Mouse (Mus musculus): ENCODE results near the gene Palm2.
"Not testable (repeated sequence)": the region's sequence is repeated elsewhere in the genome, so short reads cannot be mapped to it uniquely, and the experiment has no call there.

The Palm2 gene

GRCm38 (mm10) chr4:57433941-57434704 is at the start of gene Palm2:
Gene Palm2, plus strand, starts transcription at chr4:57434247.
- peak; percentile 72 for DNase-seq (ENCODE audit: low spot score)

- no peak for DNase-seq (ENCODE audit: low spot score)
These were observed 49.7 kb upstream of the Palm2 start for GRCm38 (mm10) chr4:57384355-57384754.

- DNase-seq (ENCODE audit: low spot score): no peak
These were observed 42.9 kb upstream of the Palm2 start for GRCm38 (mm10) chr4:57391103-57391502.

GRCm38 (mm10) chr4:57396414-57396813 is 37.6 kb upstream of the Palm2 start:
- DNase-seq (ENCODE audit: low spot score): no peak

GRCm38 (mm10) chr4:57412385-57412784 is 21.7 kb upstream of the Palm2 start:
- DNase-seq (ENCODE audit: low spot score): not testable (repeated sequence)

- no peak for DNase-seq (ENCODE audit: low spot score)
These were observed 21.0 kb upstream of the Palm2 start for GRCm38 (mm10) chr4:57413016-57413415.

- DNase-seq (ENCODE audit: low spot score): not testable (repeated sequence)
These were observed 20.4 kb upstream of the Palm2 start for GRCm38 (mm10) chr4:57413670-57414069.

GRCm38 (mm10) chr4:57424011-57424410 is 10.0 kb upstream of the Palm2 start:
- DNase-seq (ENCODE audit: low spot score): peak; percentile 52

- DNase-seq (ENCODE audit: low spot score): no peak
These were observed 5.7 kb upstream of the Palm2 start for GRCm38 (mm10) chr4:57428317-57428716.

GRCm38 (mm10) chr4:57434705-57435360 is 786 bp downstream of the Palm2 start:
- DNase-seq (ENCODE audit: low spot score): no peak

- no peak for DNase-seq (ENCODE audit: low spot score)
These were observed 2.2 kb downstream of the Palm2 start for GRCm38 (mm10) chr4:57436286-57436685.

GRCm38 (mm10) chr4:57446082-57446481 is 12.0 kb downstream of the Palm2 start:
- no peak for DNase-seq (ENCODE audit: low spot score)

GRCm38 (mm10) chr4:57446854-57447444 is 12.9 kb downstream of the Palm2 start:
- no peak for DNase-seq (ENCODE audit: low spot score)

GRCm38 (mm10) chr4:57451896-57452295 is 17.8 kb downstream of the Palm2 start:
- peak; percentile 38 for DNase-seq (ENCODE audit: low spot score)

GRCm38 (mm10) chr4:57452661-57453060 is 18.6 kb downstream of the Palm2 start:
- no peak for DNase-seq (ENCODE audit: low spot score)

- no peak for DNase-seq (ENCODE audit: low spot score)
These were observed 28.3 kb downstream of the Palm2 start for GRCm38 (mm10) chr4:57462378-57462777.

- no peak for DNase-seq (ENCODE audit: low spot score)
These were observed 48.4 kb downstream of the Palm2 start for GRCm38 (mm10) chr4:57482435-57482834.

- no peak for DNase-seq (ENCODE audit: low spot score)
These were observed 52.3 kb downstream of the Palm2 start for GRCm38 (mm10) chr4:57486392-57486791.

GRCm38 (mm10) chr4:57489887-57490286 is 55.8 kb downstream of the Palm2 start:
- DNase-seq (ENCODE audit: low spot score): no peak

- no peak for DNase-seq (ENCODE audit: low spot score)
These were observed 70.7 kb downstream of the Palm2 start for GRCm38 (mm10) chr4:57504792-57505191.

- no peak for DNase-seq (ENCODE audit: low spot score)
These were observed 76.5 kb downstream of the Palm2 start for GRCm38 (mm10) chr4:57510576-57510975.

- DNase-seq (ENCODE audit: low spot score): no peak
These were observed 77.7 kb downstream of the Palm2 start for GRCm38 (mm10) chr4:57511734-57512133.

Measured in ovary, postnatal 36 days (tissue).